Mouse (Mus musculus) embryonic facial prominence, embryonic 10.5 days (tissue): Measurements from ENCODE around the gene Gipc2. TPM values are rescaled to one million over a fixed set of nuclear protein-coding genes. Genes with fewer than 3 reads are reported as not detected.

Experiments
- DNase-seq: peaks from one replicate; pipeline ENCODE4 v3.0.0-alpha.2; 2017; ENCODE audit warnings: low spot score
- H3K27ac ChIP-seq: fragments of 300-500 bp; sonication (generic); replicated peaks from 2 replicates; pipeline ENCODE4 v1.5.1; 2016; ENCODE audit warnings: mild to moderate bottlenecking
- H3K27me3 ChIP-seq: fragments of 300-500 bp; sonication (generic); replicated peaks from 2 replicates; pipeline ENCODE4 v1.6.1; 2016; ENCODE audit warnings: low read depth, mild to moderate bottlenecking; ENCODE audit not compliant: poor library complexity, severe bottlenecking
- H3K36me3 ChIP-seq: fragments of 300-500 bp; sonication (generic); replicated peaks from 2 replicates; pipeline ENCODE4 v1.6.1; 2016; ENCODE audit warnings: mild to moderate bottlenecking, moderate library complexity
- H3K4me1 ChIP-seq: fragments of 300-500 bp; sonication (generic); 2 replicates; pipeline ENCODE4 v1.6.1; 2016
- H3K4me3 ChIP-seq: fragments of 300-500 bp; sonication (generic); 2 replicates; pipeline ENCODE4 v1.5.1; 2016; ENCODE audit warnings: mild to moderate bottlenecking, moderate library complexity
- H3K9me3 ChIP-seq: fragments of 300-500 bp; sonication (generic); 2 replicates; pipeline ENCODE4 v1.6.1; 2016; ENCODE audit warnings: mild to moderate bottlenecking
- WGBS: fragments of 180-500 bp; shearing (Covaris S2); methylation state at CpG from one replicate; pipeline ENCODE4 v1.1.7; 2016; 5-methylcytosine and 5-hydroxymethylcytosine counted together
- polyA plus RNA-seq: library from polyadenylated mRNA; unstranded; fragments of >200 nt; fragmentation: Nextera tagmentation; extraction: Ambion mirVana; gene quantifications from 2 replicates; pipeline ENCODE4 v1.2.1, GENCODE M21; 2016

Gipc2 gene
- polyA plus RNA-seq, 1 experiment from 2014 or later, result 3.6 TPM

DNA sequence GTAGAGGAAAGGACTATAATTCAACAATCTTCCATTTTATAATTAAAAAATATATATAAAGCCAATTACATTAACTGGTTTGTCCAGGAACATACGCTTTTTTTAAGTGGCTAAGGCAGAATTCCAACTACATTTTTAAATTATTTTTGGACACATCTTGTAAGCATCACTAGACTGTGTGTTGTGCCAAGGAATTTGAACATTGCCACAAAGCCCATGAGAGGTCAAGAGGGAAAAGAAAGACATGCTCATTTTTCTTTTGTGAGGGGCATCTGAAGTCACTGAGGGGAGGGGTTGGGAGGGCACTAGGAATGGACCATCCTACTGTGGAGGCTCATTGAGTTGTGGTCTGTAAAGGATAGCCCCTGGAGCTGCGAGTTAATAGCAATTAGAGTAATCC is 97.0 kb downstream of the Gipc2 start:
- no peaks in the 10 kb centered on the region for H3K36me3 ChIP-seq
- no peak for DNase-seq
- WGBS, result 79% methylated on average over 2 of the region's 2 CpGs

DNA sequence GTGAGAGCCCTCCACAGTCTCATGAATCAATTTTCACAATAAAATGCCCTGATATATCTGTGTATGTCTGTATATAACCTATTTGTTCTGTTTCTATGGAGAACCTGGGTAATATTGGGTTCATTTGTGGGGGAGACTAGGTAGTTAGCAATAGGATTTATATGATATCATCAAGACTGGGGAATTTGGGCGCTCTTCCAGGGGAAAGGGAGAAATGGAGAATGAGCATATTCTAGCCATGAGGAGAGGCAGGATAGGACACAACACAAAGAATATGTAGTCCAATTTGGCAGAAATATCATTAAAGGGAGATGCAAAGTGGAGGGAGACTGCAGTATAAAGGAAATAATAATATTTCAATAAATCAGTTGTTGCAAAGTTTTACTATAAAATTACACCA is 97.7 kb downstream of the Gipc2 start:
- H3K4me1 ChIP-seq, result peaks cover 9% of the 10 kb centered on the region
- no peaks in the 10 kb centered on the region for H3K36me3 ChIP-seq
- 92% methylated on average over 1 of the region's 1 CpGs for WGBS
- no peak overlapping the region for H3K27ac ChIP-seq
- H3K27me3 ChIP-seq, result peaks cover 19% of the 10 kb centered on the region
- DNase-seq, result no peak
- H3K4me3 ChIP-seq, result no peak overlapping the region
- H3K9me3 ChIP-seq, result no peaks in the 10 kb centered on the region

More for the DNA sequence above, 97.0 kb downstream of the Gipc2 start:
- Histone ChIP-seq H3K4me3 (no peak overlapping the region), H3K27ac (no peak overlapping the region), H3K27me3 (peaks cover 19% of the 10 kb centered on the region), H3K4me1 (peaks cover 9% of the 10 kb centered on the region), H3K9me3 (no peaks in the 10 kb centered on the region)

GRCm38 (mm10) chr3:152066696-152067095 is 99.3 kb downstream of the Gipc2 start:
- DNase-seq, result peak; percentile 33
- peaks cover 9% of the 10 kb centered on the region for H3K4me1 ChIP-seq
- H3K36me3 ChIP-seq, result no peaks in the 10 kb centered on the region
- no peaks in the 10 kb centered on the region for H3K9me3 ChIP-seq
- 32% methylated on average over 13 of the region's 13 CpGs for WGBS
- H3K4me3 ChIP-seq, result peak overlapping the region; percentile 41
- no peak overlapping the region for H3K27ac ChIP-seq
- H3K27me3 ChIP-seq, result peaks cover 19% of the 10 kb centered on the region

DNA sequence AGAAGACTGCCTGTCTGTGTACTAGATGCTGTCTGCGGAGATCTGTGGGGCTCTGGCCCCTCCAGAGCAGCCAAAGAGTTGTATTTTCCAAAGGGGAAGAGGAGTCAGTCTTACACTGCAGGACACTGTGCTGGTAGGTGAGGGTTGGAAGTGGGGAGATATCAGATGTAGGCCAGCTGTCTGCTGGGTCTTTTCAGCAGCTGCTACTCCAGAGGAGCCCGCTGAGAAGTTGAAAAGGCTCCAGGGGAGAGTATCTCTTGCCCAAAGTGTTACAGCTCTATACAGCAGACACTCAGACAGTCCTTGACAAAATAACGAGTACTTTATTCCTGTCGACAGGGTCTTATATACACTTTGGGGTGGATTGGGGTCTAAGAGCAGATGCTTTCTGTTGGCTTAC is 100.2 kb downstream of the Gipc2 start:
- Histone ChIP-seq H3K27me3 (peaks cover 19% of the 10 kb centered on the region), H3K4me1 (peaks cover 9% of the 10 kb centered on the region), H3K9me3 (no peaks in the 10 kb centered on the region), H3K27ac (no peak overlapping the region), H3K36me3 (no peaks in the 10 kb centered on the region), H3K4me3 (no peak overlapping the region)
- WGBS, result 72% methylated on average over 4 of the region's 4 CpGs
- DNase-seq, result no peak

DNA sequence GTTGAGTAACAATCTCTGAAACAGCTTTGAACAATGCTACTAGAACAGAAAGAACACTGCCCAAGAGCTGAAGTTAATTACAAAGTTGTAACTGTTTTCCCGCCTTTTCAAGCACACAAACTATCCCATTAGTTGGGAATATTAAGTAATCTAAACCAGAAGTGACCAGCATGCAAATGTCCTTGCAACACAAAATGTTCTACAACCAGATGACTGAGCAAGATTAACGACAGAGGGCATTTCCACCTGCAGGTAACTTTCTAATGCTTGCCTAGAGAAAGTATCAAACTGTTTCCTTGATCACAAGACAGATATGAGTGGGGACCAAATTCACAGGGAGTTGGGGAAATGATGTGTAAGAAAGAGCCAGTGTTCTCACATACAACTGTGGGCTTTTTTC is 101.9 kb downstream of the Gipc2 start:
- Histone ChIP-seq H3K4me3 (no peak overlapping the region), H3K27ac (no peak overlapping the region), H3K27me3 (peaks cover 19% of the 10 kb centered on the region), H3K36me3 (no peaks in the 10 kb centered on the region), H3K9me3 (no peaks in the 10 kb centered on the region), H3K4me1 (peaks cover 9% of the 10 kb centered on the region)
- no peak for DNase-seq
- WGBS, result 78% methylated on average over 2 of the region's 2 CpGs

GRCm38 (mm10) chr3:152062806-152063205 is 103.2 kb downstream of the Gipc2 start:
- 64% methylated on average over 3 of the region's 3 CpGs for WGBS
- Histone ChIP-seq H3K4me3 (no peak overlapping the region), H3K9me3 (no peaks in the 10 kb centered on the region), H3K36me3 (no peaks in the 10 kb centered on the region), H3K4me1 (peaks cover 9% of the 10 kb centered on the region), H3K27ac (no peak overlapping the region), H3K27me3 (peaks cover 19% of the 10 kb centered on the region)
- no peak for DNase-seq

GRCm38 (mm10) chr3:152061145-152061544 is 104.9 kb downstream of the Gipc2 start:
- Histone ChIP-seq H3K27ac (no peak overlapping the region), H3K4me1 (no peaks in the 10 kb centered on the region), H3K36me3 (no peaks in the 10 kb centered on the region), H3K27me3 (peaks cover 10% of the 10 kb centered on the region; the same call in 1 of the 2 replicates), H3K9me3 (no peaks in the 10 kb centered on the region), H3K4me3 (no peak overlapping the region)
- DNase-seq, result no peak
- WGBS, result 93% methylated on average over 5 of the region's 5 CpGs

DNA sequence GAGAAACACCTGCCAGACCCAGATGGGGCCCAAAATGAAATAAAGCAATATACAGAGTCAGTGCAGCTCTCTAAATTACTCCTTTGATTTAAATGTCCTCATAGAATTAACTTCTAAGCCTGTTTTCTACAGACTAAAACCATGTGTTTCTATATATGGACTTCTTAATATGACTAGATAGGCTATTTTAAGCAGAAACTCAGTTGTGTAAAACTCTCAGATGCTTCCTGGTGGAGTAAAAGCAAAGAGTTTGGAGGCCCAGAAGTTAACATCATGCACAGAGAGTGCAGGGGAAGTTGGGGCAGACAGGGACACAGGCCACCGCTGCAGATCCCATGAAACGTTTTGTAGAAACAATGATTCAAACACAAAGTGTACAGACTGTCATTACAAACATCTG is 107.8 kb downstream of the Gipc2 start:
- Histone ChIP-seq H3K27ac (no peak overlapping the region), H3K9me3 (no peaks in the 10 kb centered on the region), H3K4me1 (no peaks in the 10 kb centered on the region), H3K36me3 (no peaks in the 10 kb centered on the region), H3K27me3 (no peaks in the 10 kb centered on the region), H3K4me3 (no peak overlapping the region)
- DNase-seq, result no peak
- WGBS, result 81% methylated on average over 2 of the region's 2 CpGs

DNA sequence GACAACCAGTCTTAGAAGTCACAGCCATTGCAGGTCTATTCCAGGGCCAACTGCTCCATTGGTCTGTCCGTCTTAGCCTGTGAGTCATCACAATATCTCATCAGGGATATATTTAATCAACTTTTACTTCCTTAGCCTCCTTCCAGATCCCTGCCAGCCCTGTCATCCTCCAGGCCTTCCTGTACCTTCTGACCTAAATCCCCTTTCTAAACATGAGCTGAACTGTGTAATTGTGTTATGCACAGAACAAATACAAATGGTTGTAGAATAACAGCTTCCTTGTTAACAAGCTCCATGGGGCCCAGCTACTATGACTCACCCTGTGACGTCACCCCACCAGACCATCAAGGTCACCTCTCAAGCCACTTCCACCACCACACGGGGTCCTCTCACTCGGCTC is 111.8 kb downstream of the Gipc2 start:
- Histone ChIP-seq H3K36me3 (no peaks in the 10 kb centered on the region), H3K9me3 (no peaks in the 10 kb centered on the region), H3K4me1 (no peaks in the 10 kb centered on the region), H3K27me3 (no peaks in the 10 kb centered on the region), H3K4me3 (no peak overlapping the region), H3K27ac (no peak overlapping the region)
- 66% methylated on average over 4 of the region's 4 CpGs for WGBS
- DNase-seq, result no peak

- H3K9me3 ChIP-seq, result no peaks in the 10 kb centered on the region
- H3K27me3 ChIP-seq, result no peaks in the 10 kb centered on the region
- H3K4me3 ChIP-seq, result no peak overlapping the region
- no peak for DNase-seq
- no peak overlapping the region for H3K27ac ChIP-seq
- no peaks in the 10 kb centered on the region for H3K4me1 ChIP-seq
- no peaks in the 10 kb centered on the region for H3K36me3 ChIP-seq
- WGBS, result 89% methylated on average over 2 of the region's 2 CpGs
Measured at GRCm38 (mm10) chr3:152051959-152052358, 114.1 kb downstream of the Gipc2 start.

GRCm38 (mm10) chr3:152047914-152048313 is 118.1 kb downstream of the Gipc2 start:
- Histone ChIP-seq H3K27ac (no peak overlapping the region), H3K27me3 (no peaks in the 10 kb centered on the region)

GRCm38 (mm10) chr3:152046895-152047294 is 119.1 kb downstream of the Gipc2 start:
- WGBS, result 85% methylated on average over 3 of the region's 3 CpGs
- H3K4me1 ChIP-seq, result no peaks in the 10 kb centered on the region
- no peak overlapping the region for H3K4me3 ChIP-seq
- no peaks in the 10 kb centered on the region for H3K9me3 ChIP-seq
- H3K27me3 ChIP-seq, result no peaks in the 10 kb centered on the region
- no peaks in the 10 kb centered on the region for H3K36me3 ChIP-seq
- no peak overlapping the region for H3K27ac ChIP-seq
- DNase-seq, result no peak

More at GRCm38 (mm10) chr3:152047914-152048313, 118.1 kb downstream of the Gipc2 start:
- no peaks in the 10 kb centered on the region for H3K9me3 ChIP-seq
- no peaks in the 10 kb centered on the region for H3K4me1 ChIP-seq
- no peak overlapping the region for H3K4me3 ChIP-seq
- no peak for DNase-seq
- no peaks in the 10 kb centered on the region for H3K36me3 ChIP-seq
